Mouse (Mus musculus) adrenal gland, adult 18-20 months (tissue): Measurements from ENCODE around the gene Gcc1. TPM values are rescaled to one million over a fixed set of nuclear protein-coding genes. Genes with fewer than 3 reads are reported as not detected.

ENCODE experiments used
- total RNA-seq, 2 experiments: library from RNA; stranded (reverse); gene quantifications; 1 replicate in 1 of 2; 2 replicates in 1 of 2; pipeline ENCODE4 v1.2.3; 2021

Gene Gcc1
- total RNA-seq, 2 experiments from 2014 or later: 15.2 to 18.1 TPM

Other genes with a start within 250 kb of the Gcc1 start
- 10 to 100 TPM; 23.9 to 29.5 TPM for gene Zfp800, start 30.4 kb downstream of the Gcc1 start, total RNA-seq
- gene Arf5, start 4.8 kb downstream of the Gcc1 start, total RNA-seq: 100 to 1,000 TPM; 139 to 163 TPM
- not detected for gene Fscn3, start 601 bp downstream of the Gcc1 start, total RNA-seq
- gene Pax4, start 21.0 kb upstream of the Gcc1 start, total RNA-seq: not detected
- 100 to 1,000 TPM; 112 to 139 TPM for gene Snd1, start 46.7 kb upstream of the Gcc1 start, total RNA-seq